Mouse (Mus musculus): ENCODE measurements around the gene Arl3.

DNA sequence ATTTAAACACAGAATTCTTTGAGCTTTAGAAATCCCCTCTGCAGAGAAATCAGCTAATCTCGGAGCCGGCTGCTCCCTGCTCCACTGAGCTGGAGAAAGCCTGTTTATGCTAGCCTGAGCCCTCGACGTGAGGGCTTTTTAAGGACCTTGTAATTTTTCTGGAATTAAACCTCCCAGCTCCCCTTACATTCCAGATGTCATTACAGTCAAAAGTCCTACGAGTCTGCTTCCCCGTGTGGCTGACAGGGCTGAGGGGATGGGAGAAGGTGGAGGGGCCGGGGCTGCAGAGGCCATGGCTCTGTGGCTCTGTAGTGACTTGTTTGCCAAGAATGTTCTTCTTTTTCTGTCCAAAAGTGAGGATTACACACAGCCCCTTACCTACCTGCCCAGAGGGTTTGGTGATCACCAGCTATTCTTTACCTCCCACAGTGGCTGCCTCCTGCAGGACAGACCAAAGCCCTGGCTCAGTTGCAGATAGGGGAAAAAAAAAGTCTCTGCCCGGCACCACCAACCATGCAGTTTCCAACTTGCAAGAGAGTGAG, 42.5 kb downstream of the Arl3 start:
- TF ChIP-seq EP300 (optimal IDR thresholded peaks at IDR 0.05): no peak
- TF ChIP-seq CTCF (IDR thresholded peaks at IDR 0.05; ENCODE audit: low read depth): 0 out of 2 replicates have a peak, but pooled peaks have one; percentile 17

Data from stomach, postnatal 0 days (tissue).